Comparison of ENCODE assay signal across 34 mouse cellular contexts in the genomic region with DNA sequence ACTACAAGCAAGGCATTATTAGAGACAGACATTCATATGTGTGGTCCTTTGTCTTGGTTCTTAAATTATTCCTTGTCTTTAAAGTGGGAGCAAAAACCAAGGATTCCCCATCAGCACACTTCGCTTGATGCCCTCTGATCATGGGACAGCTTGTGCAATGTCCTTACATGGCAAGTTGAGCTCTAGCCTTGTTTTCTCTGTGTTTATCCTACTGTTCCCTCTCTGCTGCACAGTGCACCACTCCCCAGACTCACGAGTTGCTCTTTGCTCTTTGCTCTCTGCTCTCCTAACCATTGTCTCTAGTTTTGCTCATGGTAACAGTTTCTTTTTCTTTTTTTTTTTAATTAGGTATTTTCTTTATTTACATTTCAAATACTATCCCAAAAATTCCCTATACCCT. TPM values are rescaled to one million over a fixed set of nuclear protein-coding genes. Genes with fewer than 3 reads are reported as not detected.
DNase-seq lines count a peak whose midpoint lies in the region; ATAC-seq and TF ChIP-seq lines count a peak whose summit lies in the region.
"Had no signal": no experiment of that assay in that cellular context is flagged by ENCODE, and none has a peak within 500 bp of the region (broad histone marks: within the 10 kb centered on the region; RNA-seq: fewer than 3 reads in every experiment).

No protein-coding gene starts in this region.

- no peaks in the 10 kb centered on the region for H3K27me3 ChIP-seq in kidney, embryonic 16.5 days (ENCODE audit: insufficient read depth, low read length)
- no peaks in the 10 kb centered on the region for H3K27me3 ChIP-seq in liver, adult 2 months (ENCODE audit: control insufficient read depth, insufficient read depth, low read length)
- no peaks in the 10 kb centered on the region for H3K27me3 ChIP-seq in liver, embryonic 11.5 days (replicated peaks; ENCODE audit: control insufficient read depth, insufficient read depth, low read length)
- H3K27me3 ChIP-seq in liver, embryonic 13.5 days, result no peaks in the 10 kb centered on the region
- H3K27me3 ChIP-seq: embryonic facial prominence, embryonic 13.5 days; forebrain, embryonic 15.5 days; heart, embryonic 12.5 days; hindbrain, embryonic 13.5 days; liver, embryonic 15.5 days; midbrain, embryonic 13.5 days; neural tube, embryonic 13.5 days; Patski had no signal

- no peak for TF ChIP-seq CTCF in liver, adult 2 months (IDR thresholded peaks at IDR 0.05; ENCODE audit: low read depth, low read length)

- DNase-seq in kidney, adult 8-10 months, result peak; percentile 1 to 8
- DNase-seq in liver, adult 2 months (ENCODE audit: extremely low read depth, low read depth, low spot score), result peak; percentile 97
- no peak for DNase-seq in liver, embryonic 11.5 days (ENCODE audit: low spot score)
- no peak for DNase-seq in liver, embryonic 13.5 days
- no peak for DNase-seq in left cerebral cortex, postnatal 36 days (ENCODE audit: low spot score in 2 of 2)
- DNase-seq in T-cell, adult 2 months (ENCODE audit: low spot score), result no peak
- DNase-seq: adrenal gland, postnatal 25 days; cerebellum, adult 11-12 months; cerebellum, adult 9-11 months; gastrocnemius, adult 2 months; heart, adult 2 months; heart, postnatal 4 days; kidney, postnatal 10 days; layer of hippocampus, postnatal 36 days; right cerebral cortex, postnatal 4 days; thymus, adult 2 months; thymus, postnatal 4 days had no signal

- H3K79me2 ChIP-seq in liver, adult 2 months (ENCODE audit: control insufficient read depth, insufficient read depth, low read length), result no peaks in the 10 kb centered on the region

- no peaks in the 10 kb centered on the region for H3K4me1 ChIP-seq in kidney, embryonic 16.5 days (ENCODE audit: insufficient read depth, low read length)
- H3K4me1 ChIP-seq in liver, adult 2 months (ENCODE audit: control insufficient read depth, insufficient read depth, low read length), result peaks cover 8% of the 10 kb centered on the region
- H3K4me1 ChIP-seq in liver, embryonic 11.5 days (replicated peaks; ENCODE audit: control insufficient read depth, insufficient read depth, low read length), result no peaks in the 10 kb centered on the region
- H3K4me1 ChIP-seq in liver, embryonic 13.5 days (replicated peaks), result no peaks in the 10 kb centered on the region
- H3K4me1 ChIP-seq: embryonic facial prominence, embryonic 13.5 days; forebrain, embryonic 10.5 days; forebrain, embryonic 15.5 days; heart, embryonic 12.5 days; hindbrain, embryonic 13.5 days; liver, embryonic 15.5 days; midbrain, embryonic 13.5 days; neural tube, embryonic 13.5 days had no signal

- no peak overlapping the region for H3K4me2 ChIP-seq in kidney, embryonic 16.5 days (replicated peaks; ENCODE audit: low read depth, low read length)
- H3K4me2 ChIP-seq in liver, embryonic 11.5 days, result no peak overlapping the region
- H3K4me2 ChIP-seq in liver, embryonic 13.5 days, result no peak overlapping the region
- H3K4me2 ChIP-seq: embryonic facial prominence, embryonic 13.5 days; forebrain, embryonic 15.5 days; heart, embryonic 12.5 days; hindbrain, embryonic 13.5 days; liver, embryonic 15.5 days; midbrain, embryonic 13.5 days; neural tube, embryonic 13.5 days had no signal

- WGBS in kidney, embryonic 16.5 days, result 79% methylated on average over 2 of the region's 2 CpGs
- 21% methylated on average over 2 of the region's 2 CpGs for WGBS in liver, adult 2 months
- WGBS in liver, embryonic 11.5 days, result 57% methylated on average over 2 of the region's 2 CpGs
- 42% methylated on average over 2 of the region's 2 CpGs for WGBS in liver, embryonic 13.5 days (ENCODE audit: insufficient replicate concordance)

- no peak for ATAC-seq in kidney, embryonic 16.5 days (ENCODE audit: low FRiP score, low TSS enrichment)
- ATAC-seq in liver, embryonic 11.5 days (replicated peaks; ENCODE audit: low FRiP score), result no peak
- peak; percentile 62 for ATAC-seq in liver, embryonic 13.5 days (ENCODE audit: low read depth)
- ATAC-seq: forebrain, embryonic 15.5 days; lung, postnatal 0 days; midbrain, embryonic 13.5 days; Patski had no signal

- H3K4me3 ChIP-seq in kidney, embryonic 16.5 days (ENCODE audit: low read length), result no peak overlapping the region
- H3K4me3 ChIP-seq in liver, adult 2 months (ENCODE audit: insufficient read depth, low read depth, low read length), result no peak overlapping the region
- no peak overlapping the region for H3K4me3 ChIP-seq in liver, embryonic 11.5 days (ENCODE audit: low read depth, low read length)
- no peak overlapping the region for H3K4me3 ChIP-seq in liver, embryonic 13.5 days (replicated peaks)
- H3K4me3 ChIP-seq: embryonic facial prominence, embryonic 13.5 days; forebrain, embryonic 10.5 days; forebrain, embryonic 15.5 days; gastrocnemius, adult 2 months; heart, adult 2 months; heart, embryonic 12.5 days; hindbrain, embryonic 13.5 days; liver, embryonic 15.5 days; midbrain, embryonic 13.5 days; neural tube, embryonic 13.5 days had no signal

- no peak overlapping the region for H3K9ac ChIP-seq in kidney, embryonic 16.5 days (replicated peaks; ENCODE audit: low read length)
- no peak overlapping the region for H3K9ac ChIP-seq in liver, adult 2 months (ENCODE audit: low read depth, low read length)
- no peak overlapping the region for H3K9ac ChIP-seq in liver, embryonic 11.5 days (ENCODE audit: low read depth, low read length)
- no peak overlapping the region for H3K9ac ChIP-seq in liver, embryonic 13.5 days
- H3K9ac ChIP-seq: embryonic facial prominence, embryonic 13.5 days; forebrain, embryonic 15.5 days; heart, embryonic 12.5 days; hindbrain, embryonic 13.5 days; liver, embryonic 15.5 days; midbrain, embryonic 13.5 days; neural tube, embryonic 13.5 days had no signal

- no peak for TF ChIP-seq POLR2A in liver, adult 2 months (IDR thresholded peaks at IDR 0.05; ENCODE audit: extremely low read depth, insufficient read depth, low read length)

- H3K36me3 ChIP-seq in kidney, embryonic 16.5 days (ENCODE audit: insufficient read depth, low read length), result no peaks in the 10 kb centered on the region
- peaks cover 43% of the 10 kb centered on the region for H3K36me3 ChIP-seq in liver, adult 2 months (ENCODE audit: control insufficient read depth, insufficient read depth, low read length)
- H3K36me3 ChIP-seq in liver, embryonic 11.5 days (ENCODE audit: control insufficient read depth, insufficient read depth, low read length), result no peaks in the 10 kb centered on the region
- no peaks in the 10 kb centered on the region for H3K36me3 ChIP-seq in liver, embryonic 13.5 days
- H3K36me3 ChIP-seq: embryonic facial prominence, embryonic 13.5 days; forebrain, embryonic 10.5 days; forebrain, embryonic 15.5 days; heart, embryonic 12.5 days; hindbrain, embryonic 13.5 days; liver, embryonic 15.5 days; midbrain, embryonic 13.5 days; neural tube, embryonic 13.5 days had no signal

- intact Hi-C loops in left cerebral cortex, postnatal 36 days (cut with DNase I), result no loop called here

- no peaks in the 10 kb centered on the region for H3K9me3 ChIP-seq in kidney, embryonic 16.5 days (ENCODE audit: low read length)
- H3K9me3 ChIP-seq in liver, embryonic 11.5 days (ENCODE audit: control insufficient read depth, low read length), result no peaks in the 10 kb centered on the region
- no peaks in the 10 kb centered on the region for H3K9me3 ChIP-seq in liver, embryonic 13.5 days (replicated peaks)
- H3K9me3 ChIP-seq: embryonic facial prominence, embryonic 13.5 days; forebrain, embryonic 10.5 days; forebrain, embryonic 15.5 days; heart, embryonic 12.5 days; hindbrain, embryonic 13.5 days; liver, embryonic 15.5 days; midbrain, embryonic 13.5 days; neural tube, embryonic 13.5 days had no signal

- no peak overlapping the region for H3K27ac ChIP-seq in kidney, embryonic 16.5 days (ENCODE audit: low read length)
- no peak overlapping the region for H3K27ac ChIP-seq in liver, adult 2 months (replicated peaks; ENCODE audit: insufficient read depth, low read depth, low read length)
- no peak overlapping the region for H3K27ac ChIP-seq in liver, embryonic 11.5 days (ENCODE audit: low read depth, low read length)
- no peak overlapping the region; the same call in 1 of the 2 replicates for H3K27ac ChIP-seq in liver, embryonic 13.5 days
- H3K27ac ChIP-seq: embryonic facial prominence, embryonic 13.5 days; forebrain, embryonic 10.5 days; forebrain, embryonic 15.5 days; gastrocnemius, adult 2 months; heart, adult 2 months; hindbrain, embryonic 13.5 days; liver, embryonic 15.5 days; macrophage; midbrain, embryonic 13.5 days; neural tube, embryonic 13.5 days; stomach, postnatal 0 days had no signal

RNA-seq across cellular contexts. Expression of a gene that starts 35.7 kb away (rescaled TPM):
- 0.26 and 0.62 TPM in 2 replicates for polyA plus RNA-seq in kidney, embryonic 16.5 days (2015; fragmentation: Nextera tagmentation; extraction: Ambion mirVana)
- 141 and 146 TPM in 2 replicates for total RNA-seq in liver, adult 2 months (2014; rRNA removed)
- polyA plus RNA-seq in liver, adult 2 months (2012; rRNA removed), result 16.0 and 24.0 TPM in 2 replicates
- polyA plus RNA-seq in liver, embryonic 11.5 days (2014; fragmentation: Nextera tagmentation; extraction: Ambion mirVana), result 0.10 and 0.56 TPM in 2 replicates
- 0.81 and 1.2 TPM in 2 replicates for polyA plus RNA-seq in liver, embryonic 13.5 days (2015; fragmentation: Nextera tagmentation; extraction: Ambion mirVana)
- total RNA-seq in left cerebral cortex, postnatal 36 days (2021), result 1 to 10 TPM; 1.5 to 2.0 TPM
- total RNA-seq: common myeloid progenitor, adult 5-6 weeks; megakaryocyte-erythroid progenitor cell, adult 5-6 weeks; MEL had no signal
- polyA plus RNA-seq: forebrain, embryonic 10.5 days; limb, embryonic 11.5 days; macrophage had no signal

Comparison
In these comparisons a context has a peak if more than half of its experiments do, and no peak if none do; other contexts are left out.
1. DNase-seq: peak in kidney, adult 8-10 months (2 of 2) and liver, adult 2 months (single experiment); none in liver, embryonic 11.5 days (single experiment), liver, embryonic 13.5 days (single experiment), left cerebral cortex, postnatal 36 days (0 of 2) and T-cell, adult 2 months (single experiment).